Mouse (Mus musculus): ENCODE data around the gene Gm17359. TPM values are rescaled to one million over a fixed set of nuclear protein-coding genes. Genes with fewer than 3 reads are reported as not detected.
A peak's percentile ranks its signal among the peaks of the same experiment; 100 is the strongest.

Gene Gm17359
- polyA plus RNA-seq, 1 experiment from 2014 or later, result not detected

GRCm38 (mm10) chr3:79360317-79361101 is 24.0 kb downstream of the Gm17359 start:
- Histone ChIP-seq H3K4me3 (no peak overlapping the region), H3K27ac (0 out of 2 replicates have a peak overlapping the region, but pooled peaks have one; percentile 34), H3K4me1 (peaks cover 12% of the 10 kb centered on the region), H3K36me3 (no peaks in the 10 kb centered on the region), H3K27me3 (no peaks in the 10 kb centered on the region), H3K9me3 (no peaks in the 10 kb centered on the region), H3K4me2 (peak overlapping the region; percentile 14), H3K9ac (no peak overlapping the region)
- no peak for ATAC-seq (ENCODE audit: insufficient number of reproducible peaks, insufficient read depth, low FRiP score, low TSS enrichment, low read depth)
- WGBS, result 35% methylated on average over 15 of the region's 15 CpGs

DNA sequence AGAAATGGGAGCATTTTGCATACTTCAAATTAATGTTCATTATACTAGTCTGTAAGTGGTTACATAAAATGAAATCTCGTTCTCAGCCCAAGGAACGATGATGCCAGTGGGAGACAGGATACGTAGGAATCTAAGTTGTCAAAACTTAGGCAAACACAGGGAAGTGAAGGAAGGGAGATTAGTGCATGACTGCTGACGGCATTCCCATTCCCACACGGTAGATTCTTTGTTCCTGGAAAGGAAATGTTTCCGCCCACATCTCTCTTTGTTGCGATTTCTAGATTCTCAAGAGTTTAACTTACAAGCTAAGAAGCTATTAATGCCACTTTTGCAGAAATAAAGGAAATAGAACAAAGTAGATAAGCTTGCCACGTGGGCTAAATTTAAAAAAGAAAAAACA is 29.6 kb downstream of the Gm17359 start:
- Histone ChIP-seq H3K4me2 (no peak overlapping the region), H3K36me3 (no peaks in the 10 kb centered on the region), H3K9ac (no peak overlapping the region), H3K9me3 (no peaks in the 10 kb centered on the region), H3K27me3 (no peaks in the 10 kb centered on the region), H3K4me1 (peaks cover under 1% of the 10 kb centered on the region; the same call in 1 of the 2 replicates), H3K4me3 (no peak overlapping the region), H3K27ac (no peak overlapping the region)
- WGBS, result 64% methylated on average over 8 of the region's 8 CpGs
- no peak for ATAC-seq (ENCODE audit: insufficient number of reproducible peaks, insufficient read depth, low FRiP score, low TSS enrichment, low read depth)

DNA sequence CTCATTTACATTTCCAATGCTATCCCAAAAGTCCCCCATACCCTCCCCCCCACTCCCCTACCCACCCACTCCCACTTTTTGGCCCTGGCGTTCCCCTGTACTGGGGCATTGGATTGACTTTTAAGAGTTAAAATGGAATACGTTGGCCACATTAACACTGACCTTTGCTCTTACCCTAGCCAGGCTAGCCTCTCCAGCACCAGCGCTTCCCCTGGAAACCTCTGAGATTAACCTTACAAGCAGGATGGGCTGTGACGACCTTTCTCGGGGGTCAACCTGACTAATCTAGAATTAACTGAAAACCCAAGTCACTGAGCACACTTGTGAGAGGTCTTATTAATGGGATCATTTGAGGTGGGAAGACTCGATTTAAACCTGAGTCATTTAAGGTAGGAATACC is 31.8 kb downstream of the Gm17359 start:
- Histone ChIP-seq H3K36me3 (no peaks in the 10 kb centered on the region), H3K4me2 (no peak overlapping the region), H3K27ac (no peak overlapping the region), H3K4me3 (no peak overlapping the region), H3K9ac (no peak overlapping the region), H3K27me3 (no peaks in the 10 kb centered on the region), H3K9me3 (no peaks in the 10 kb centered on the region), H3K4me1 (0 out of 2 replicates have a peak, but pooled peaks cover 3% of the 10 kb centered on the region)
- no peak for ATAC-seq (ENCODE audit: insufficient number of reproducible peaks, insufficient read depth, low FRiP score, low TSS enrichment, low read depth)
- WGBS, result 52% methylated on average over 6 of the region's 6 CpGs

DNA sequence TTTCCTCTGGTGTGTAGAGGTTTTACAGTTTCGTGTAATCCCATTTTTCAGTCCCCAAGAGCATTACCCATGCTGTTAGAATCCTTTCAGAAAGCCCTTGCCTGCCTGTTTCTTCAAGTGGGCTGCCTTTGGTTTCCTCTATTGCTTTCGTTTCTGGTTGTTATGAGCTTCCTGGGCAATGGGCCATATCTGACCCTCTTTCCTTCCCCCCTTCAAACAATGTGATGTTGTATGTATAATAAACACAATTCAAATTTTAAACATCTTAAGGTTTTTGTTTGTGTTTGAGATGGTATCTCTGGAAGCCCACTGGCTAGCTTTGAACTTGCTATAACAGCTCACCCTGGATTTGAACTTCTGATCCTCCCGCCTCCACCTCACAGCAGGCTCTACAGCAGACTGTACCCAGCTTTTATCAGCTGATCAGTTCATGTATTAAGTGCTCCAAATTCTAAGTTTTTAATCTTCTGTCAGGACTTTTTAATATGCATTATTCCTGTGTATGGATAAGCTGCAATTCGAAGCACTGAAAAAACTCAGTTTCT is 34.0 kb downstream of the Gm17359 start:
- Histone ChIP-seq H3K9ac (no peak overlapping the region), H3K9me3 (no peaks in the 10 kb centered on the region), H3K27ac (no peak overlapping the region), H3K4me1 (0 out of 2 replicates have a peak, but pooled peaks cover 3% of the 10 kb centered on the region), H3K4me2 (no peak overlapping the region), H3K36me3 (no peaks in the 10 kb centered on the region), H3K27me3 (no peaks in the 10 kb centered on the region), H3K4me3 (no peak overlapping the region)
- WGBS, result 55% methylated on average over 4 of the region's 4 CpGs
- no peak for ATAC-seq (ENCODE audit: insufficient number of reproducible peaks, insufficient read depth, low FRiP score, low TSS enrichment, low read depth)

DNA sequence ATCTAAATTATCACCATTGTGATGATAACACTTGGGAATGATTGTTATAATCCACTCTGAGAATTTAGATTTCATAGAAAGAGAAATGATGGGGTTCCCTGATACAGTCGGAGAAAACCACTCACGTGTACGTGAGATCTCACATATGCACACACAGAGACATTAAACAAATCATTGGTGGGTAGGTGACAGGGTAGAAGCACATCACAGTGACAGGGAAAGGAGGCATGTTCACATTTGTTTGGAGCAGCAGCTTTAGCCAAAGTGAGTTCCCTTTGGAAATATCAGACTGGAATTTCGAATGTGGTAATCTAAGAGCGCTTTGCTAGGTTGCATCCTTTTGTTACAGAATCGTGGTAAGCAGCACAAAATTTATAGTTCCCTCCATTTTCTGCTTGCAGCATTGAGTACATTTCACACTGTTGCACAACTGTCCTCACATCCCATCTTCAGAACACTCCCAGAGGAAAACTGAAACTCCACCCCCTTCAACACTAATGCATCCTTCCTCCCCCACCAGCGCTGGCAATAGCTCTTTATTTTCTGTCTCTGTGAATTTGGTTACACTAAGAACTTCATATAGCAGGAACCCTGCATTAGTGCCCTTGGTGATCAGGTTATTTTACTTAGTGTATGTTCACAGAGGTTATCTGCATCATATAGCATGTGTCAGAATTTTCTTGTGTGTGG is 35.2 kb downstream of the Gm17359 start:
- no peak overlapping the region for H3K27ac ChIP-seq
- no peaks in the 10 kb centered on the region for H3K36me3 ChIP-seq
- no peak for ATAC-seq (ENCODE audit: insufficient number of reproducible peaks, insufficient read depth, low FRiP score, low TSS enrichment, low read depth)
- no peak overlapping the region for H3K4me3 ChIP-seq
- H3K4me2 ChIP-seq, result no peak overlapping the region
- H3K27me3 ChIP-seq, result no peaks in the 10 kb centered on the region
- H3K4me1 ChIP-seq, result 0 out of 2 replicates have a peak, but pooled peaks cover 3% of the 10 kb centered on the region
- no peak overlapping the region for H3K9ac ChIP-seq
- 70% methylated on average over 7 of the region's 7 CpGs for WGBS
- no peaks in the 10 kb centered on the region for H3K9me3 ChIP-seq

DNA sequence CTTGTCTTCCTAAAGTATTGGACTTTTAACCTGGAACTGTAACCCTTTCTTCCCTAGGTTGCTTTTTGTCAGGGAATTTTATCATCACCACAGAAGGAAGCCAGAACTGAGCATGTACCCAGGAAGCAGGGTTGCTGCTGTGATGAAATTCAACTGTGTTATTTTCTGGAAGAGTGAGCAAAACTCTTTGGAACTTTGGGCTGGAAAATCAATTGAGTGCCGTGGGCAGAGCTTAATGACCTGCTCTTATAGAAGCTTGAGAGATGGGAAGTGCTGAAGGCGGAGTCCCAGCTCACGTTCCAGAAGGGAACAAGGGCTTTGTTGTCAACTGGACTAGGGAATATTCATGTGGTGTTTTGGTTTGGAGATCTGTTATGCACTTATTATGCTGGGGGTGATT is 37.5 kb downstream of the Gm17359 start:
- WGBS, result 54% methylated on average over 3 of the region's 3 CpGs
- ATAC-seq (ENCODE audit: insufficient number of reproducible peaks, insufficient read depth, low FRiP score, low TSS enrichment, low read depth), result no peak
- Histone ChIP-seq H3K4me1 (0 out of 2 replicates have a peak, but pooled peaks cover 3% of the 10 kb centered on the region), H3K9ac (no peak overlapping the region), H3K4me3 (no peak overlapping the region), H3K4me2 (no peak overlapping the region), H3K27ac (no peak overlapping the region), H3K27me3 (no peaks in the 10 kb centered on the region), H3K36me3 (no peaks in the 10 kb centered on the region), H3K9me3 (no peaks in the 10 kb centered on the region)

DNA sequence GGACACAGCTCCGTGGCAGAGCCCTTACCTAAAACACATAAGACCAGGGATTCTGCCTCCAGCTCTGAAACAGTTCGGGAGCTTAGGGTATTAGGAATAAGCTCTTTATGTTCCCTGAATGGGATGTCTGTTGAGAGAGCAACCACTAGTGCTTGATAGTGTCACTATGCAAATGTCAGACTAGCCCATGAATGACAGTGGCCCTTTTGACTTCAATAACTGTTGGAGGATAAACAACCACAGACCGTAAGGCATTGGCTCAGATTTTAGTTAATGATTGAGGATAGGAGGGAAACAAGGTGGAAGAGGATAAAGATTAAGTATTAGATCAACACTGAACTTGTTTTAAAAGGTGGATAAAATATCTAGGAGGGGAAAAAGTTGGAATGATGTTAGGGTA is 41.6 kb downstream of the Gm17359 start:
- Histone ChIP-seq H3K27me3 (no peaks in the 10 kb centered on the region), H3K9ac (no peak overlapping the region), H3K4me1 (no peaks in the 10 kb centered on the region), H3K9me3 (no peaks in the 10 kb centered on the region), H3K4me3 (no peak overlapping the region), H3K27ac (no peak overlapping the region), H3K4me2 (no peak overlapping the region), H3K36me3 (no peaks in the 10 kb centered on the region)
- no peak for ATAC-seq (ENCODE audit: insufficient number of reproducible peaks, insufficient read depth, low FRiP score, low TSS enrichment, low read depth)
- WGBS, result 42% methylated on average over 3 of the region's 3 CpGs

DNA sequence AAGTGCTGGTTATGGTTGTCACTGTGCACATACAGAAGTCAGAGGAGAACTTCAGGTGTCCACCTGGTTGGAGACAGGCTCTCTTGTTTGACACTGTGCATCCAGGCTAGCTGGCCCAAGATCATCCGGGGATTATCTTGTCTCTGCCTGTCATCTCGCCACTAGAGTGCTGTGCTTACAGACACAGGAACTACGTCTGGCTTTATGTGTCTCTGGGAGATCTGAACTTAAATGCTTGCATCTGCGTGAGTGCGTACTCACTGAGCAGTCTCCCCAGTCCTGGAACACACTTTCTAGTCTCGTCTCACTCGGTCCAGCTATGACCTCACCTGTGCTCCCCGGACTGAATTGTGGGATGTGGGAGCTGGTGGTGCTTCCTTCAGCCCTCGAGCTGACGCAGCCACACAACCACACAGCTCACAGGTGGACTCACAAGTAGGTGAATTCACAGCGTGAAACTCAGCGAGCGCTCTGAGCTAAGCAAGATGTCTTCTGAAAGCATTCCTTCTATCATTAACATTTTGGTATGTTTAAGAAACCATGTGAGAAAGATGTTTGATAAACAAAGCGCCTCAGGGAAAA is 42.9 kb downstream of the Gm17359 start:
- Histone ChIP-seq H3K4me3 (no peak overlapping the region), H3K9me3 (no peaks in the 10 kb centered on the region), H3K36me3 (no peaks in the 10 kb centered on the region), H3K4me2 (no peak overlapping the region), H3K27ac (no peak overlapping the region), H3K9ac (no peak overlapping the region), H3K27me3 (no peaks in the 10 kb centered on the region), H3K4me1 (no peaks in the 10 kb centered on the region)
- ATAC-seq (ENCODE audit: insufficient number of reproducible peaks, insufficient read depth, low FRiP score, low TSS enrichment, low read depth), result no peak
- 79% methylated on average over 14 of the region's 14 CpGs for WGBS

GRCm38 (mm10) chr3:79379873-79380595 is 43.6 kb downstream of the Gm17359 start:
- H3K9me3 ChIP-seq, result no peaks in the 10 kb centered on the region
- 67% methylated on average over 6 of the region's 6 CpGs for whole genome bisulfite sequencing

GRCm38 (mm10) chr3:79381398-79381797 is 44.9 kb downstream of the Gm17359 start:
- Histone ChIP-seq H3K4me1 (no peaks in the 10 kb centered on the region), H3K9me3 (no peaks in the 10 kb centered on the region), H3K27ac (no peak overlapping the region), H3K4me3 (no peak overlapping the region), H3K27me3 (no peaks in the 10 kb centered on the region), H3K4me2 (no peak overlapping the region), H3K36me3 (no peaks in the 10 kb centered on the region), H3K9ac (no peak overlapping the region)
- 68% methylated on average over 4 of the region's 4 CpGs for WGBS
- ATAC-seq (ENCODE audit: insufficient number of reproducible peaks, insufficient read depth, low FRiP score, low TSS enrichment, low read depth), result no peak

More at GRCm38 (mm10) chr3:79379873-79380595, 43.6 kb downstream of the Gm17359 start:
- Histone ChIP-seq H3K4me1 (no peaks in the 10 kb centered on the region), H3K9ac (no peak overlapping the region), H3K36me3 (no peaks in the 10 kb centered on the region), H3K4me3 (no peak overlapping the region), H3K4me2 (no peak overlapping the region), H3K27ac (no peak overlapping the region), H3K27me3 (no peaks in the 10 kb centered on the region)
- no peak for ATAC-seq (ENCODE audit: insufficient number of reproducible peaks, insufficient read depth, low FRiP score, low TSS enrichment, low read depth)

GRCm38 (mm10) chr3:79385434-79386029 is 49.1 kb downstream of the Gm17359 start:
- Histone ChIP-seq H3K4me1 (no peaks in the 10 kb centered on the region), H3K27ac (no peak overlapping the region), H3K4me2 (no peak overlapping the region), H3K9me3 (no peaks in the 10 kb centered on the region), H3K4me3 (no peak overlapping the region), H3K9ac (no peak overlapping the region), H3K27me3 (no peaks in the 10 kb centered on the region), H3K36me3 (no peaks in the 10 kb centered on the region)
- WGBS, result 24% methylated on average over 8 of the region's 8 CpGs
- no peak for ATAC-seq (ENCODE audit: insufficient number of reproducible peaks, insufficient read depth, low FRiP score, low TSS enrichment, low read depth)
